Mouse (Mus musculus) bone marrow, adult 2 months (tissue): ENCODE measurements around the gene Pigk. TPM values are rescaled to one million over a fixed set of nuclear protein-coding genes. Genes with fewer than 3 reads are reported as not detected.

Source experiments
- H3K27ac ChIP-seq: fragments of 200-500 bp; 2 replicates; pipeline ENCODE4 v1.5.1; 2012; ENCODE audit warnings: low read depth, mild to moderate bottlenecking, control low read depth, inconsistent platforms, low read length; ENCODE audit not compliant: control insufficient read depth, poor library complexity, insufficient read depth
- H3K4me1 ChIP-seq: fragments of 200-500 bp; 2 replicates; pipeline ENCODE4 v1.6.1; 2011; ENCODE audit warnings: low read length; ENCODE audit not compliant: control insufficient read depth, insufficient read depth
- H3K4me3 ChIP-seq: fragments of 200-500 bp; replicated peaks from 2 replicates; pipeline ENCODE3; 2011; ENCODE audit warnings: mild to moderate bottlenecking, low read depth, low read length, control low read depth; ENCODE audit not compliant: control insufficient read depth
- CTCF ChIP-seq: fragments of 200-500 bp; IDR thresholded peaks from 2 replicates; pipeline ENCODE4 v1.5.1; 2011; ENCODE audit warnings: low read length, control low read depth; ENCODE audit not compliant: control insufficient read depth, insufficient read depth
- POLR2A ChIP-seq: fragments of 200-500 bp; IDR thresholded peaks from 2 replicates; pipeline ENCODE4 v1.6.1; 2011; ENCODE audit warnings: low read depth, mild to moderate bottlenecking, control low read depth, low read length, borderline replicate concordance; ENCODE audit not compliant: control insufficient read depth
- WGBS: fragments of 180-500 bp; shearing (Covaris S2); methylation state at CpG from one replicate; pipeline ENCODE4 v1.1.7; 2018; 5-methylcytosine and 5-hydroxymethylcytosine counted together
- polyA plus RNA-seq: library from polyadenylated mRNA; stranded (reverse); fragments of >200 nt; gene quantifications from 2 replicates; pipeline ENCODE4 v1.2.4, GENCODE M21; 2011; ENCODE audit warnings: low replicate concordance; ENCODE audit not compliant: missing spikeins, insufficient read depth, insufficient read length

Pigk gene
- polyA plus RNA-seq, 1 experiment = 8.2 TPM

- Histone ChIP-seq H3K4me1 (no peaks in the 10 kb centered on the region), H3K27ac (no peak overlapping the region), H3K4me3 (no peak overlapping the region)
- 21% methylated on average over 8 of the region's 8 CpGs for WGBS
- TF ChIP-seq POLR2A (no peak), CTCF (no peak)
These were observed 302.5 kb downstream of the Pigk start for GRCm38 (mm10) chr3:153016355-153016754.

GRCm38 (mm10) chr3:153018051-153018450 lies 304.2 kb downstream of the Pigk start:
- H3K27ac ChIP-seq = no peak overlapping the region
- H3K4me1 ChIP-seq = no peaks in the 10 kb centered on the region
- H3K4me3 ChIP-seq = no peak overlapping the region
- 67% methylated on average over 10 of the region's 10 CpGs for WGBS
- no peak for TF ChIP-seq CTCF
- no peak for TF ChIP-seq POLR2A

GRCm38 (mm10) chr3:153024016-153024415 lies 310.1 kb downstream of the Pigk start:
- Histone ChIP-seq H3K4me1 (no peaks in the 10 kb centered on the region), H3K4me3 (no peak overlapping the region), H3K27ac (no peak overlapping the region)
- WGBS = 81% methylated on average over 11 of the region's 11 CpGs
- TF ChIP-seq CTCF = no peak
- no peak for TF ChIP-seq POLR2A

Other genes with a start within 250 kb of the Pigk start
- gene Ak5, start 45.7 kb upstream of the Pigk start, polyA plus RNA-seq = 0.29 TPM in 1 of 2 replicates, not detected in the other